Mouse (Mus musculus) lung, adult 2 months (tissue): ENCODE measurements at regions not wholly inside any gene's neighbourhood (a gene's known extent, or its start where the extent isn't known, plus 50 kb on each side); places are given as distances from the start of the nearest gene placed in this dataset.

Experiments used
- CTCF ChIP-seq: fragments of 200-500 bp; IDR thresholded peaks from 2 replicates; pipeline ENCODE4 v1.5.1; 2011; ENCODE audit warnings: mild to moderate bottlenecking, low read length, control low read depth; ENCODE audit not compliant: insufficient read depth
- POLR2A ChIP-seq: fragments of 200-500 bp; IDR thresholded peaks from 2 replicates; pipeline ENCODE4 v1.6.1; 2011; ENCODE audit warnings: low read depth, mild to moderate bottlenecking, control low read depth, low read length, borderline replicate concordance; ENCODE audit errors: extremely low read depth

DNA sequence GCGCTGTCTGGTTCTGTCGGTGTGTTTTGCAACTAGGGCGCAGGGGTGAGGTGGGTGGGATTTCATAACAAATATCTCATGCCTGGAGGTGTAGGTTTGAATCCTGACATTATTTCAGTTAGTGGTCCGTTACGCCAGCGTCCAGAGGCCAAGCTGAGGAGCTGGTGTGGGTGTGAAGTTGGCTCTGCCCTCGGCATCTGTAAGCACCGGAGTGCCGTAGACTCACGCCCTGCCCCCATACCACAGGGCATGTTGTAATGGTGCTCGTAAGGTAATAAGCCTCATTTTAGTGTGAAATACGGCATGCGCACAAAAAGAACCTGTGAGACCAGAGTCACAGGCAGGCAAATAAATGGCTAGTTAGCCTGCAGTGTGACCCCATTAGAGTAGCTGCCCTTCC lies 168.1 kb upstream of the Id2 start:
- TF ChIP-seq CTCF (no peak), POLR2A (no peak)
